ENCODE assay signal across 8 mouse cellular contexts in the genomic region with DNA sequence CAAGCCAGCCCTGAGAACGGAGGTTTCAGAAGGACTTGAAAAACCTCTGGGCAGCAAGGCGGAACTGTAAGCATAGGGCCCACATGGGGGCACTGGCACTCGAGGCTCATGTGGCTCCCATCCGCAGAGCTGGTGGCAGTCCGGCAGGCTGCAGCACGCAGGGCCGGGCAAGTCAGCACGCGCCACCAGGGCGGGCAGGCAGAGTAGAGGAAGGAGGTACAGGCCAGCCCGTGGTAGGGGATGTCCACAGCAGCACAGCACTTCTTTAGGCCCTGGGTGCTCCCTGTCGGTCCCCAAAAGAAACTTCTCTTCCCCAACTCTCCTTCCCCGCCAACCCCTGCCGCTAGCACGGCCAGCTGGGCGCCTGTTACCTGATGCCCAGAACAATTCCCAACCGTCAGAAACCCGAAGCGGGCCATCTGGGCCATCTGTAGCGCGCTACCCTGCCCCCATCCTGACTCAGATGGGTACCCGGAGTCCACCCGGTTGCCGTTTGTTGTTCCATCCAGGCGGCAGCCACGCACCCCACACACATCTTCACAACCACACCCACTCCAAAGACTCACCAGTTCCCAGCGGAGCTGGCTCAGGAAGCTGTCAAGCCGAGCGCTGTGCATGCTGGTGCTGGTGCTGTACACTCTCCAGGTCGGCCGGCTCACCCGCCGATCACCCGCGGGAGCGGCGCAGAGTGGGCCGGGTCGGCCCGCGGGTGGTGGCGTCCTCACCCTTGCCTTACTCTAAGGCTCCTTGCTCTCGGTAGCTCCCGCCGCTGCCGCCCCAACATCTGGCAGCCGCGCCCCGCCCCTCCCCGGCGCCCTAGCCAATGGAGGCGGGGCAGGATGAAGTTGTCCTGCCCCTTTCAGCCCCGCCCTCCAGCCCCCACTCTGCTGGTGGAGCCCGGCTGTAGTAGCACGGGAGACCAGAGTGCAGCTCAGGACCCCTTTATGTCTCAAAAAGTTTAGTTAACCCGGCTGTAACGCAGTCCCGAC. TPM values are rescaled to one million over a fixed set of nuclear protein-coding genes. Genes with fewer than 3 reads are reported as not detected.
DNase-seq lines count a peak whose midpoint lies in the region; ATAC-seq and TF ChIP-seq lines count a peak whose summit lies in the region.

A gene (minus strand): TSS at position 749 of the 989 bp plus-strand sequence.

- ATAC-seq in cerebellum, adult (ENCODE audit: insufficient number of reproducible peaks, low FRiP score, low TSS enrichment) = peak; percentile 56; the same call in 1 of the 2 replicates
- ATAC-seq in forebrain, embryonic 13.5 days = peak; percentile 86
- ATAC-seq in heart, postnatal 0 days (ENCODE audit: insufficient read depth, low read depth) = peak; percentile 57
- peak; percentile 79 for ATAC-seq in neural tube, embryonic 14.5 days (ENCODE audit: low read depth)

- TF ChIP-seq POLR2A in ES-Bruce4 (IDR thresholded peaks at IDR 0.05; ENCODE audit: insufficient read depth, low read length) = no peak

- H3K9ac ChIP-seq in ES-Bruce4 (ENCODE audit: low read depth, poor library complexity, severe bottlenecking) = peak within 1 kb of the TSS; percentile 47
- H3K9ac ChIP-seq in forebrain, embryonic 13.5 days = peak within 1 kb of the TSS; percentile 58
- H3K9ac ChIP-seq in heart, postnatal 0 days (replicated peaks; ENCODE audit: low read depth, low read length) = peak within 1 kb of the TSS; percentile 77
- peak within 1 kb of the TSS; percentile 41 for H3K9ac ChIP-seq in neural tube, embryonic 14.5 days (replicated peaks; ENCODE audit: low read depth, low read length)

- peak within 1 kb of the TSS; percentile 71 for H3K4me3 ChIP-seq in ES-Bruce4 (ENCODE audit: low read depth, low read length)
- peak within 1 kb of the TSS; percentile 60 for H3K4me3 ChIP-seq in forebrain, embryonic 13.5 days
- peak within 1 kb of the TSS; percentile 80 for H3K4me3 ChIP-seq in heart, postnatal 0 days (ENCODE audit: low read depth, low read length)
- H3K4me3 ChIP-seq in neural tube, embryonic 14.5 days (ENCODE audit: low read depth, low read length) = peak within 1 kb of the TSS; percentile 46

- no peaks in the 10 kb centered on the region for H3K27me3 ChIP-seq in ES-Bruce4 (ENCODE audit: control insufficient read depth, insufficient read depth, low read length, poor library complexity, severe bottlenecking)
- peaks cover 21% of the 10 kb centered on the region for H3K27me3 ChIP-seq in forebrain, embryonic 13.5 days
- H3K27me3 ChIP-seq in heart, postnatal 0 days (ENCODE audit: control insufficient read depth, insufficient read depth, low read length) = no peaks in the 10 kb centered on the region
- peaks cover 9% of the 10 kb centered on the region for H3K27me3 ChIP-seq in neural tube, embryonic 14.5 days (ENCODE audit: control insufficient read depth, insufficient read depth, low read length)

- peak; percentile 83 for DNase-seq in heart, postnatal 0 days (ENCODE audit: low spot score)
- peak; percentile 90 to 96 for DNase-seq in kidney, postnatal 36 days
- DNase-seq in lung, adult 18-20 months = peak; percentile 86 to 90
- DNase-seq in testis, postnatal 10 days (ENCODE audit: low spot score) = peak; percentile 95

- H3K4me2 ChIP-seq in forebrain, embryonic 13.5 days = peak within 1 kb of the TSS; percentile 89
- peak within 1 kb of the TSS; percentile 84 for H3K4me2 ChIP-seq in heart, postnatal 0 days (ENCODE audit: low read depth, low read length)
- peak within 1 kb of the TSS; percentile 67 for H3K4me2 ChIP-seq in neural tube, embryonic 14.5 days (ENCODE audit: low read depth, low read length)

- H3K36me3 ChIP-seq in ES-Bruce4 (ENCODE audit: control insufficient read depth, insufficient read depth, low read length, poor library complexity, severe bottlenecking) = no peaks in the 10 kb centered on the region
- H3K36me3 ChIP-seq in forebrain, embryonic 13.5 days (ENCODE audit: poor library complexity, severe bottlenecking) = no peaks in the 10 kb centered on the region
- no peaks in the 10 kb centered on the region for H3K36me3 ChIP-seq in heart, postnatal 0 days (replicated peaks; ENCODE audit: control insufficient read depth, insufficient read depth, low read length)
- H3K36me3 ChIP-seq in neural tube, embryonic 14.5 days (ENCODE audit: control insufficient read depth, insufficient read depth, low read length) = no peaks in the 10 kb centered on the region

- H3K27ac ChIP-seq in ES-Bruce4 (ENCODE audit: insufficient read depth, low read length) = no peak within 1 kb of the TSS
- peak within 1 kb of the TSS; percentile 25; the same call in 1 of the 2 replicates for H3K27ac ChIP-seq in forebrain, embryonic 13.5 days
- peak within 1 kb of the TSS; percentile 98 for H3K27ac ChIP-seq in heart, postnatal 0 days (ENCODE audit: low read depth)
- peak within 1 kb of the TSS; percentile 82 for H3K27ac ChIP-seq in neural tube, embryonic 14.5 days (ENCODE audit: low read depth, low read length)

- H3K4me1 ChIP-seq in ES-Bruce4 (ENCODE audit: control insufficient read depth, insufficient read depth, low read length) = no peaks in the 10 kb centered on the region
- peaks cover 42% of the 10 kb centered on the region for H3K4me1 ChIP-seq in forebrain, embryonic 13.5 days
- peaks cover 26% of the 10 kb centered on the region for H3K4me1 ChIP-seq in heart, postnatal 0 days (ENCODE audit: control insufficient read depth, insufficient read depth)
- no peaks in the 10 kb centered on the region for H3K4me1 ChIP-seq in neural tube, embryonic 14.5 days (ENCODE audit: control insufficient read depth, insufficient read depth, low read length)

- H3K9me3 ChIP-seq in ES-Bruce4 (replicated peaks; ENCODE audit: control insufficient read depth, insufficient read depth, low read length, poor library complexity, severe bottlenecking) = no peaks in the 10 kb centered on the region
- H3K9me3 ChIP-seq in forebrain, embryonic 13.5 days (replicated peaks) = no peaks in the 10 kb centered on the region
- H3K9me3 ChIP-seq in heart, postnatal 0 days (replicated peaks; ENCODE audit: control insufficient read depth, low read length) = no peaks in the 10 kb centered on the region
- no peaks in the 10 kb centered on the region for H3K9me3 ChIP-seq in neural tube, embryonic 14.5 days (ENCODE audit: control insufficient read depth, low read length)

- TF ChIP-seq EP300 in ES-Bruce4 (IDR thresholded peaks at IDR 0.05; ENCODE audit: insufficient read depth, low read depth, low read length) = no peak
- peak; percentile 20; the same call in 1 of the 2 replicates for TF ChIP-seq EP300 in heart, postnatal 0 days (IDR thresholded peaks at IDR 0.05; ENCODE audit: low read depth)

- WGBS in forebrain, embryonic 13.5 days = under 1% methylated on average over 57 of the region's 58 CpGs
- WGBS in heart, postnatal 0 days = under 1% methylated on average over 58 of the region's 58 CpGs
- WGBS in neural tube, embryonic 14.5 days = under 1% methylated on average over 58 of the region's 58 CpGs

- no peak for TF ChIP-seq CTCF in ES-Bruce4 (IDR thresholded peaks at IDR 0.05; ENCODE audit: low read depth, low read length)
- peak; percentile 4; the same call in 1 of the 2 replicates for TF ChIP-seq CTCF in heart, postnatal 0 days (IDR thresholded peaks at IDR 0.05; ENCODE audit: low read depth)

RNA-seq across cellular contexts. Expression of the gene that starts here (rescaled TPM):
- polyA plus RNA-seq in ES-Bruce4 (2011; ENCODE audit: insufficient read depth, insufficient read length, low read depth, missing spikeins) = 1.4 and 2.6 TPM in 2 replicates
- polyA plus RNA-seq in forebrain, embryonic 13.5 days (2015; fragmentation: Nextera tagmentation; extraction: Ambion mirVana) = 10.8 and 11.1 TPM in 2 replicates
- total RNA-seq in heart, postnatal 0 days (2014; rRNA removed; ENCODE audit: low replicate concordance) = 34.0 and 34.3 TPM in 2 replicates
- 37.0 and 38.4 TPM in 2 replicates for polyA plus RNA-seq in heart, postnatal 0 days (2015; fragmentation: Nextera tagmentation; extraction: Ambion mirVana)
- 10.4 and 19.5 TPM in 2 replicates for polyA plus RNA-seq in neural tube, embryonic 14.5 days (2014; fragmentation: Nextera tagmentation; extraction: Ambion mirVana)
